Mouse (Mus musculus): ENCODE results near the gene Sec24b. TPM values are rescaled to one million over a fixed set of nuclear protein-coding genes. Genes with fewer than 3 reads are reported as not detected.

The Sec24b gene
- total and polyA plus RNA-seq, 2 experiments from 2014 or later, result 12.9 to 22.7 TPM

DNA sequence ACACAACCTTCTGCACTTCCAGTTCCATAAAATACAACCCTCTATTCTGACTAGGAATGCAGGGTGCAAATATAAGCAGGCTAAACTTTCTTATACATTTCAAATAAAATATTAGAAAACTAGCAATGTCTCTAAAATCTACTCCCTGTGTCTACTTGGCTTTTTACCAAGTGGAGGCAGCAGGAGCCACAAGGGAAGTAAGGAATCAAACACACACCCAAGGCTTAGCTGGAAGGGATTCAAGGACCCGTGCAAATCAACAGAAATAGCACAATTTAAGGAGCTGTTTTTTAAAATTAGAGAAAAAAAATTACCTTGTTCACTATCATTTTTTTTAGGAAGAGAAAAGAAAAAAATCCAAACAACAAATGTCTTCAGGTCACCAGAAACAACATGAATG, 50.1 kb downstream of the Sec24b start:
- 45% methylated on average over 1 of the region's 1 CpGs for WGBS
- peaks cover 46% of the 10 kb centered on the region for H3K36me3 ChIP-seq (replicated peaks; ENCODE audit: control insufficient read depth, insufficient read depth, low read length)
- H3K9ac ChIP-seq (replicated peaks; ENCODE audit: low read depth, low read length), result no peak overlapping the region

DNA sequence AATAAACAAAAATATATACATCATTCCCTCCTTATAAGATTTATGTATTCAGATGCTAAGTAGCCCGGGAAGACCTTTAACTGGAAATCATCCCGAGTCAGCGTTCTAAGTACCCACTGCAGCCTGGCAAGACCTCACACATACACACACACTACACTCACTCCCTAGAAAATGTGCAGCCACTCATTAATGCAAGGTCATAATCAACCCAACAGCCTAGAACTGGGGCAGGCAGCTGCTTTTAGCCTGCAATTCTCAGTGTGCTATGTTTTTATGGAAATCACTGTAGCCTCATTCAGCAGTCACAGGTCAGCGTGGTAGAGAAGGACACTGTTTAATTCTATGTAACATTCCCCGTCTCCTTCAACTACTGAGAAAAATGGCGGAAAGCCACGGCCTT, 55.2 kb downstream of the Sec24b start:
- H3K27ac ChIP-seq (ENCODE audit: low read depth), result no peak overlapping the region
- no peak overlapping the region for H3K4me3 ChIP-seq (ENCODE audit: low read depth, low read length)
- WGBS, result 93% methylated on average over 7 of the region's 7 CpGs
- H3K36me3 ChIP-seq (replicated peaks; ENCODE audit: control insufficient read depth, insufficient read depth, low read length), result peaks cover 77% of the 10 kb centered on the region
- no peak overlapping the region for H3K9ac ChIP-seq (replicated peaks; ENCODE audit: low read depth, low read length)
- H3K27me3 ChIP-seq (ENCODE audit: control insufficient read depth, insufficient read depth, low read length), result no peaks in the 10 kb centered on the region
- no peak overlapping the region for H3K4me2 ChIP-seq (ENCODE audit: low read depth, low read length)
- no peaks in the 10 kb centered on the region for H3K4me1 ChIP-seq (ENCODE audit: control insufficient read depth, insufficient read depth)
- TF ChIP-seq EP300 (IDR thresholded peaks at IDR 0.05; ENCODE audit: low read depth), result no peak
- no peak for TF ChIP-seq CTCF (IDR thresholded peaks at IDR 0.05; ENCODE audit: low read depth)
- H3K9me3 ChIP-seq (replicated peaks; ENCODE audit: control insufficient read depth, low read length), result no peaks in the 10 kb centered on the region
- DNase-seq (ENCODE audit: low spot score) (no peak), ATAC-seq (ENCODE audit: insufficient read depth, low read depth) (no peak)

More for the DNA sequence above, 50.1 kb downstream of the Sec24b start:
- TF ChIP-seq CTCF (IDR thresholded peaks at IDR 0.05; ENCODE audit: low read depth) (no peak), EP300 (IDR thresholded peaks at IDR 0.05; ENCODE audit: low read depth) (no peak)
- H3K27me3 ChIP-seq (ENCODE audit: control insufficient read depth, insufficient read depth, low read length), result no peaks in the 10 kb centered on the region
- no peak overlapping the region for H3K27ac ChIP-seq (ENCODE audit: low read depth)
- H3K4me2 ChIP-seq (ENCODE audit: low read depth, low read length), result no peak overlapping the region
- DNase-seq (ENCODE audit: low spot score), result no peak
- no peak overlapping the region for H3K4me3 ChIP-seq (ENCODE audit: low read depth, low read length)
- no peaks in the 10 kb centered on the region for H3K4me1 ChIP-seq (ENCODE audit: control insufficient read depth, insufficient read depth)
- ATAC-seq (ENCODE audit: insufficient read depth, low read depth), result no peak
- no peaks in the 10 kb centered on the region for H3K9me3 ChIP-seq (replicated peaks; ENCODE audit: control insufficient read depth, low read length)

DNA sequence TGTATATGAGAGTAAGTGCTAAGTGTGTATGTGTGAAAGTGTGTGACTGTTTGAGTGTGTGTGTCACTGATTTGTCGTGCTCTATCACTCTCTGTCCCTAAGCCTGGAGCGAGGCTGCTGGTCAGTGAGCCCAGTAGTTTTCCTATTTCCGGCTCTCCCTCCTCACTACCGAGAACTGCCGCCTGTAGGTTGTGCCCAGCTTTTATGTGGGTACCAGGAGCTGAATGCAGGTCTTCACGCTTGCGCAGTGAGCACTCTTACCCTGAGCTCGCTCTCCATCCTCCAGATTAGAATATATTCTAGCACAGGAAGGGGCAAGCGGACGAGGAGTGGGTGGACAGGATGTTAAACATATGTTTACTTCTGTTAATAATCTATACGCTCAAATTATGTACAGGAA, 60.4 kb downstream of the Sec24b start:
- ATAC-seq (ENCODE audit: insufficient read depth, low read depth) (no peak), DNase-seq (ENCODE audit: low spot score) (no peak)
- H3K4me2 ChIP-seq (ENCODE audit: low read depth, low read length), result no peak overlapping the region
- no peak overlapping the region for H3K27ac ChIP-seq (ENCODE audit: low read depth)
- H3K9ac ChIP-seq (replicated peaks; ENCODE audit: low read depth, low read length), result no peak overlapping the region
- peaks cover 90% of the 10 kb centered on the region for H3K36me3 ChIP-seq (replicated peaks; ENCODE audit: control insufficient read depth, insufficient read depth, low read length)
- WGBS, result 93% methylated on average over 11 of the region's 11 CpGs
- H3K4me1 ChIP-seq (ENCODE audit: control insufficient read depth, insufficient read depth), result no peaks in the 10 kb centered on the region
- no peaks in the 10 kb centered on the region for H3K9me3 ChIP-seq (replicated peaks; ENCODE audit: control insufficient read depth, low read length)
- no peak overlapping the region for H3K4me3 ChIP-seq (ENCODE audit: low read depth, low read length)
- H3K27me3 ChIP-seq (ENCODE audit: control insufficient read depth, insufficient read depth, low read length), result no peaks in the 10 kb centered on the region
- no peak for TF ChIP-seq EP300 (IDR thresholded peaks at IDR 0.05; ENCODE audit: low read depth)
- no peak for TF ChIP-seq CTCF (IDR thresholded peaks at IDR 0.05; ENCODE audit: low read depth)

DNA sequence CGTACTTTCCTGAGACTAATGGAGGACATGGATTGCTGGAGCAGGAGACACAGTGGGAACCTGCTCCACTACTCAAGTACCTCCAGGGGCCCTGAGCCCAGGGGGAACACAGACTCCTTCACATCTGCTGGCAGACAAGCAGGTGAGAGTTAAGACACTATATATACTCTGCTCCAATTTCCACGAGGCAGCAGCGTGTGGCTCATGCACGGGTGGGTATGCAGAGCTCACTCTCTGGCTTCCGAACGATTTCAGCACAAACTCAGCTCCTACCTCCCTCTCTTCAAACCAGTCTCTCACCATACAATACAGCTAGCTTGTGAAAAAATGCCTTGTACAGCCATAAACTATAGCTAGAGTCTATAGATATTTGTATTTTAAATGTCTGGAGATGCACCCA, 62.8 kb downstream of the Sec24b start:
- Histone ChIP-seq H3K4me1 (ENCODE audit: control insufficient read depth, insufficient read depth) (no peaks in the 10 kb centered on the region), H3K27me3 (ENCODE audit: control insufficient read depth, insufficient read depth, low read length) (no peaks in the 10 kb centered on the region), H3K4me3 (ENCODE audit: low read depth, low read length) (no peak overlapping the region), H3K4me2 (ENCODE audit: low read depth, low read length) (no peak overlapping the region), H3K36me3 (replicated peaks; ENCODE audit: control insufficient read depth, insufficient read depth, low read length) (peaks cover 94% of the 10 kb centered on the region), H3K9me3 (replicated peaks; ENCODE audit: control insufficient read depth, low read length) (no peaks in the 10 kb centered on the region), H3K9ac (replicated peaks; ENCODE audit: low read depth, low read length) (no peak overlapping the region), H3K27ac (ENCODE audit: low read depth) (no peak overlapping the region)
- DNase-seq (ENCODE audit: low spot score), result no peak
- no peak for ATAC-seq (ENCODE audit: insufficient read depth, low read depth)
- TF ChIP-seq EP300 (IDR thresholded peaks at IDR 0.05; ENCODE audit: low read depth) (no peak), CTCF (IDR thresholded peaks at IDR 0.05; ENCODE audit: low read depth) (no peak)
- WGBS, result 63% methylated on average over 6 of the region's 6 CpGs

DNA sequence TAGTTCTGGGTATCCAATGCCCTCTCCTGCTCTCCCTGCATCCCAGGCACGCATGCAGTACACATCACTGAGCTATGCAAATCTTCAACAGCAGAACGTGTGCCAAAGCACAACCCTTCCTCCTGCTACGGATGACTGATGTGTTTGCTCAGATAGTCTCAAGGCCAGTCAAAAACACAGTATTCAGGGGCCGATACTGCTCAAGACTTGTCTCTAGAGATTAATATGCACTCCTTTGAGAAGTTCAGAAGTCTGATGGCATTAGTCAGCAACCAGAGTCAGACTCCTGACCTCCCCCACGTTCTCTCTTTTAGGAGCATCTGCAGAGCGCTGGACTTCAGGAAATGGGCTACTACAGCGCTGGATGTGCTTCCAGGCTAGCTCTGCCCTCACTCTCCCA, 63.4 kb downstream of the Sec24b start:
- ATAC-seq (ENCODE audit: insufficient read depth, low read depth) (0 out of 2 replicates have a peak, but pooled peaks have one; percentile 30), DNase-seq (ENCODE audit: low spot score) (no peak)
- H3K9ac ChIP-seq (replicated peaks; ENCODE audit: low read depth, low read length), result no peak overlapping the region
- no peak overlapping the region for H3K4me3 ChIP-seq (ENCODE audit: low read depth, low read length)
- peaks cover 96% of the 10 kb centered on the region for H3K36me3 ChIP-seq (replicated peaks; ENCODE audit: control insufficient read depth, insufficient read depth, low read length)
- no peak overlapping the region for H3K27ac ChIP-seq (ENCODE audit: low read depth)
- TF ChIP-seq CTCF (IDR thresholded peaks at IDR 0.05; ENCODE audit: low read depth) (no peak), EP300 (IDR thresholded peaks at IDR 0.05; ENCODE audit: low read depth) (no peak)
- H3K27me3 ChIP-seq (ENCODE audit: control insufficient read depth, insufficient read depth, low read length), result no peaks in the 10 kb centered on the region
- no peaks in the 10 kb centered on the region for H3K9me3 ChIP-seq (replicated peaks; ENCODE audit: control insufficient read depth, low read length)
- 67% methylated on average over 7 of the region's 7 CpGs for whole genome bisulfite sequencing
- H3K4me2 ChIP-seq (ENCODE audit: low read depth, low read length), result no peak overlapping the region
- H3K4me1 ChIP-seq (ENCODE audit: control insufficient read depth, insufficient read depth), result no peaks in the 10 kb centered on the region

DNA sequence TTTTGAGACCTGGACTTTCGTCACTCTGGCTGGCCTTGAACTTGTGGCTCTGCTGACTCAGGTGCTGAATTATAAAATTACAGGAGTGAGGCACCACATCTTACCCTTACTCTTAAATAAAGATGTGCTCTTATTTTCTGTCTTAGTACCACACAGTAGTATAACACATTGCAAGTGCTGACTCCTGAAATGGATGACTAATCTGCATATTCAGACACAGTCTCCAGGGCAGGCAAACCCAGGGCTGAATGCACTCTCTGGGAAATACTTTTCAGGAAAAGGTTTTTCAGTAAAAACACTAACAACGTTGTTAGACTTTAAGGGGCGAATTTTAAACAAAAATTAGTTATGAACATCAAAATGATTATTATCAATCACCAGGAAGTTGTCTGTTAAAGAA, 64.0 kb downstream of the Sec24b start:
- H3K27ac ChIP-seq (ENCODE audit: low read depth), result no peak overlapping the region
- no peaks in the 10 kb centered on the region for H3K9me3 ChIP-seq (replicated peaks; ENCODE audit: control insufficient read depth, low read length)
- ATAC-seq (ENCODE audit: insufficient read depth, low read depth) (no peak), DNase-seq (ENCODE audit: low spot score) (no peak)
- H3K4me2 ChIP-seq (ENCODE audit: low read depth, low read length), result no peak overlapping the region
- H3K4me1 ChIP-seq (ENCODE audit: control insufficient read depth, insufficient read depth), result no peaks in the 10 kb centered on the region
- peaks cover 96% of the 10 kb centered on the region for H3K36me3 ChIP-seq (replicated peaks; ENCODE audit: control insufficient read depth, insufficient read depth, low read length)
- H3K4me3 ChIP-seq (ENCODE audit: low read depth, low read length), result no peak overlapping the region
- 79% methylated on average over 3 of the region's 3 CpGs for WGBS
- no peak for TF ChIP-seq CTCF (IDR thresholded peaks at IDR 0.05; ENCODE audit: low read depth)
- TF ChIP-seq EP300 (IDR thresholded peaks at IDR 0.05; ENCODE audit: low read depth), result no peak
- H3K27me3 ChIP-seq (ENCODE audit: control insufficient read depth, insufficient read depth, low read length), result no peaks in the 10 kb centered on the region
- H3K9ac ChIP-seq (replicated peaks; ENCODE audit: low read depth, low read length), result no peak overlapping the region
